Mouse (Mus musculus) heart, adult 2 months (tissue): ENCODE results near the gene Clptm1l. TPM values are rescaled to one million over a fixed set of nuclear protein-coding genes. Genes with fewer than 3 reads are reported as not detected.
A peak's percentile ranks its signal among the peaks of the same experiment; 100 is the strongest.

Experiments used
- DNase-seq, 2 experiments: peaks; one replicate each; pipeline ENCODE4 v3.0.0; 2021
- H3K27ac ChIP-seq: fragments of 200-600 bp; 2 replicates; pipeline ENCODE4 v1.8.1; 2022
- H3K27me3 ChIP-seq: fragments of 200-500 bp; 2 replicates; pipeline ENCODE4 v1.6.1; 2012; ENCODE audit warnings: mild to moderate bottlenecking, low read length, inconsistent platforms, mixed read lengths; ENCODE audit not compliant: control insufficient read depth, insufficient read depth
- H3K36me3 ChIP-seq: fragments of 200-500 bp; 2 replicates; pipeline ENCODE4 v1.6.1; 2012; ENCODE audit warnings: low read length, inconsistent platforms; ENCODE audit not compliant: control insufficient read depth, insufficient read depth
- H3K4me1 ChIP-seq: fragments of 200-500 bp; 2 replicates; pipeline ENCODE4 v1.6.1; 2011; ENCODE audit warnings: low read length; ENCODE audit not compliant: control insufficient read depth, insufficient read depth
- H3K4me3 ChIP-seq: fragments of 200-600 bp; 2 replicates; pipeline ENCODE4 v1.8.1; 2022
- H3K79me2 ChIP-seq: fragments of 200-500 bp; replicated peaks from 2 replicates; pipeline ENCODE4 v1.6.1; 2012; ENCODE audit warnings: mild to moderate bottlenecking, inconsistent platforms, low read length, moderate library complexity, mixed read lengths; ENCODE audit not compliant: control insufficient read depth, insufficient read depth
- H3K9ac ChIP-seq: fragments of 200-500 bp; 2 replicates; pipeline ENCODE4 v1.6.1; 2012; ENCODE audit warnings: low read depth, mild to moderate bottlenecking, control low read depth, inconsistent platforms, low read length, mixed read lengths
- CTCF ChIP-seq: fragments of 200-600 bp; IDR thresholded peaks from 2 replicates; pipeline ENCODE4 v1.8.1; 2022; ENCODE audit warnings: antibody characterized with exemption, mild to moderate bottlenecking, moderate library complexity
- EP300 ChIP-seq: fragments of 200-500 bp; IDR thresholded peaks from 2 replicates; pipeline ENCODE4 v1.6.1; 2011; ENCODE audit warnings: low read depth, low read length, control low read depth; ENCODE audit not compliant: insufficient read depth
- POLR2A ChIP-seq: fragments of 200-500 bp; IDR thresholded peaks from 2 replicates; pipeline ENCODE4 v1.6.1; 2011; ENCODE audit warnings: mild to moderate bottlenecking, low read depth, low read length, control low read depth; ENCODE audit not compliant: insufficient read depth
- WGBS: fragments of 180-500 bp; shearing (Covaris S2); methylation state at CpG from one replicate; pipeline ENCODE4 v1.1.7; 2018; 5-methylcytosine and 5-hydroxymethylcytosine counted together
- intact Hi-C: fragments of 180-260 bp; cut with DNase I; formaldehyde crosslinking; loops from one replicate; pipeline ENCODE4 v1.15.1; 2025
- polyA plus RNA-seq: library from polyadenylated mRNA; depleted of rRNA; stranded (reverse); fragments of >200 nt; gene quantifications from 2 replicates; pipeline ENCODE4 v1.2.3, GENCODE M21; 2012
- total RNA-seq, 2 experiments: library from RNA; stranded (reverse); gene quantifications; 2 replicates each; pipeline ENCODE4 v1.2.3; 2021

Gene Clptm1l
- total and polyA plus RNA-seq, 3 experiments = 57.4 to 81.9 (median 68.5) TPM

DNA sequence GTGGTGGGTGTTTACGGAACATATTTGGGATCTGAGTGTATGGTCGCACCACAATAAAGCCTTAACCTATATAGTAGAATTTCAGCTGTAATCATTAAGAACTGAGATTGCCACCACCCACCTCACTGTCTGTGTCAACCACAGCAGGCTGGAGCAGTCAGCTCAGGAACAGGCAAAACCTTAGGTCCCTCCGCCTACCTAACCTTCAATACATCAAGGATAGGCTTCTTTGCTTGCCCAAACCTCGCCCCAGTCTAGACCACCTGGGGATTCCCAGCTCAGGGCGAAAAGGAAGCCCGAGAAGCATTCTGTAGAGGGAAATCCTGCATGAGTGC is 22.6 kb downstream of the Clptm1l start:
- intact Hi-C loops = loop anchor here (2.0 kb wide), 1 partner anchor 202 kb away; no protein-coding TSS in a partner anchor
- no peak overlapping the region for H3K9ac ChIP-seq
- H3K4me1 ChIP-seq = no peaks in the 10 kb centered on the region
- no peaks in the 10 kb centered on the region for H3K36me3 ChIP-seq
- no peak overlapping the region; the same call in 1 of the 2 replicates for H3K4me3 ChIP-seq
- H3K27me3 ChIP-seq = no peaks in the 10 kb centered on the region; the same call in 1 of the 2 replicates
- H3K27ac ChIP-seq = no peak overlapping the region
- TF ChIP-seq EP300 (no peak), POLR2A (no peak), CTCF (no peak)
- DNase-seq = no peak
- WGBS = 46% methylated on average over 6 of the region's 6 CpGs
- no peaks in the 10 kb centered on the region for H3K79me2 ChIP-seq

DNA sequence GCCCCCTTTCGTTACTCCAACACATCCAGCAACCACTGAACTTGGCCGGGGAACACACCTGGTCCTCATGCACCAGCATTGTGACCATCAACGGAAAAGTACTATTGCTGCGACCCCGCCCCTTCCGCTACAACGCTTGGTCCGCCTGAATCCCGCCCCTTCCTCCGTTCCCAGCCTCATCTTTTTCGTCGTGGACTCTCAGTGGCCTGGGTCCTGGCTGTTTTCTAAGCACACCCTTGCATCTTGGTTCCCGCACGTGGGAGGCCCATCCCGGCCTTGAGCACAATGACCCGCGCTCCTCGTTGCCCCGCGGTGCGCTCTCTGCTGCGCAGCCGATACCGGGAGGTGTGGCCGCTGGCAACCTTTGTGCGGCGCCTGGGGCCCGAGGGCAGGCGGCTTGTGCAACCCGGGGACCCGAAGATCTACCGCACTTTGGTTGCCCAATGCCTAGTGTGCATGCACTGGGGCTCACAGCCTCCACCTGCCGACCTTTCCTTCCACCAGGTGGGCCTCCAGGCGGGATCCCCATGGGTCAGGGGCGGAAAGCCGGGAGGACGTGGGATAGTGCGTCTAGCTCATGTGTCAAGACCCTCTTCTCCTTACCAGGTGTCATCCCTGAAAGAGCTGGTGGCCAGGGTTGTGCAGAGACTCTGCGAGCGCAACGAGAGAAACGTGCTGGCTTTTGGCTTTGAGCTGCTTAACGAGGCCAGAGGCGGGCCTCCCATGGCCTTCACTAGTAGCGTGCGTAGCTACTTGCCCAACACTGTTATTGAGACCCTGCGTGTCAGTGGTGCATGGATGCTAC is 23.1 kb downstream of the Clptm1l start, which contains the start of gene Tert:
TSS of gene Tert (plus strand) at position 167 of the 805 bp plus-strand sequence.
- intact Hi-C loops = loop anchor here (2.0 kb wide), 1 partner anchor 202 kb away; no protein-coding TSS in a partner anchor
- peak in 1 of 2 experiments; percentile 29 for DNase-seq
- Histone ChIP-seq H3K4me1 (no peaks in the 10 kb centered on the region), H3K27ac (no peak within 1 kb of the TSS), H3K9ac (peak within 1 kb of the TSS; percentile 22), H3K4me3 (peak within 1 kb of the TSS; percentile 43), H3K36me3 (no peaks in the 10 kb centered on the region), H3K79me2 (no peaks in the 10 kb centered on the region), H3K27me3 (no peaks in the 10 kb centered on the region; the same call in 1 of the 2 replicates)
- TF ChIP-seq POLR2A (no peak), CTCF (peak; percentile 58)
- 15% methylated on average over 47 of the region's 47 CpGs for WGBS

DNA sequence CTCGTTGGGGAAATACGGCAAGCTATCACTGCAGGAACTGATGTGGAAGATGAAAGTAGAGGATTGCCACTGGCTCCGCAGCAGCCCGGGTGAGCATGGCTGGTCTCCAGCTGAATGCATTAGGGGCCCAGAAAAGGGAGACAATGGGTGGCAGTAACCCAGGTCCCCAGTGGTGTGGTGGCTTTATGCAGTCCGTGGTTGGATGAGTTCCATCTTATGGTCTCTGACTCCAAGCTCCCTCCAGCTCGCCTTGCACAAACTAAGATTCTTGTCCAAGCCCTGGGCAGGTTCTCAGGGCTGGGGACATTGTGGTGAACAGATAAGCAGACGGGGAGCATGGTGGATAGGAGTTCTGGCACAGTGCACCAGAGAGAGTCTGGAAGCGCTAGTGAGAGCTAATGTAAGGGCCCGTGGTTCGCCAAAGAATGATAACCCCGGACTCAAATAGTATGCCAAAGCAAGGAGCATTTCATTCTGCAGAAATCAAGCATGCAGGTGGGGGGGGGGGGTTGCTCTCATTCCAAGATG is 24.8 kb downstream of the Clptm1l start:
- no peak for TF ChIP-seq POLR2A
- TF ChIP-seq CTCF = no peak
- intact Hi-C loops = no loop called here
- H3K4me1 ChIP-seq = no peaks in the 10 kb centered on the region
- no peak overlapping the region for H3K27ac ChIP-seq
- WGBS = 74% methylated on average over 11 of the region's 11 CpGs
- H3K9ac ChIP-seq = no peak overlapping the region
- no peaks in the 10 kb centered on the region for H3K79me2 ChIP-seq
- no peak overlapping the region for H3K4me3 ChIP-seq
- no peak for DNase-seq
- no peaks in the 10 kb centered on the region for H3K36me3 ChIP-seq
- H3K27me3 ChIP-seq = no peaks in the 10 kb centered on the region; the same call in 1 of the 2 replicates

DNA sequence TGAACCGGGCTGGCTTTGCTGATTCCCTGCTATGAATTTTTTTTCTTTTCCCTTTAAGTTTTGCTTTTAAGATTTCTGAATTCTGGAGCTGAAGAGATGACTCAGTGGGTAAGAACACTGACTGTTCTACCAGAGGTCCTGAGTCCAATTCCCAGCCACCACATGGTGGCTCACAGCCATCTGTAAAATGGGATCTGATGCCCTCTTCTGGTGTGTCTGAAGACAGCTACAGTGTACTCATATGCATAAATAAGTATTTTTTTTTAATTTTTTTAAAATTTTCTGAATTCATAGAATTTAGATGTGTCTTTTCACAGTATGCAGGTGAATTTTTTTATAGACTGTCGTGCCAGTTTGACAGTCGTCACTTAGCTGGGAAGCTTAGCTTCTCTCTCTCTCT is 28.0 kb downstream of the Clptm1l start:
- intact Hi-C loops = no loop called here
- 85% methylated on average over 3 of the region's 3 CpGs for WGBS

DNA sequence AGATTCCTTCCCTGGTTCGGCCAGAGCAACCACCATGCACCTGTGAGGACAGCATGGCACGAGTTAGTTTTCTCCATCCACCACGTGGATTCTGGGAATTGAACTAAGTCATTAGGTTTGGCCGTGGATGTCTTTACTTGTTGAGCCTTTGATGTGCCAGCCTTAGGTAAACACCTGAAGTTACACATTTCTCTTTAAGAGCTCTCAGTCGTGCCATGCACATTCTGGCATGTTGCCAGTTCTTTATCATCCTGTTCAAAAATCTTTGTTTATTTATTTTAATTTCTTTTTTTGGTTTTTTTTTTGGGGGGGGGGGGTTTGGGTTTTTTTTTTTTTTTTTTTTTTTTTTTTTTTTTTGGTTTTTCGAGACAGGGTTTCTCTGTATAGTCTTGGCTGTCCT is 34.0 kb downstream of the Clptm1l start:
- intact Hi-C loops = no loop called here
- no peak overlapping the region for H3K9ac ChIP-seq
- TF ChIP-seq POLR2A (no peak), EP300 (no peak)
- 81% methylated on average over 5 of the region's 6 CpGs for WGBS
- no peaks in the 10 kb centered on the region for H3K36me3 ChIP-seq
- H3K4me1 ChIP-seq = no peaks in the 10 kb centered on the region
- no peak overlapping the region for H3K4me3 ChIP-seq
- DNase-seq = no peak
- no peaks in the 10 kb centered on the region for H3K27me3 ChIP-seq
- no peaks in the 10 kb centered on the region for H3K79me2 ChIP-seq
- H3K27ac ChIP-seq = no peak overlapping the region

More for the DNA sequence above, 28.0 kb downstream of the Clptm1l start:
- no peak overlapping the region for H3K4me3 ChIP-seq
- H3K9ac ChIP-seq = no peak overlapping the region
- H3K27me3 ChIP-seq = no peaks in the 10 kb centered on the region; the same call in 1 of the 2 replicates
- H3K4me1 ChIP-seq = no peaks in the 10 kb centered on the region
- no peak overlapping the region for H3K27ac ChIP-seq
- H3K79me2 ChIP-seq = no peaks in the 10 kb centered on the region
- no peak for TF ChIP-seq POLR2A
- peak; percentile 20; the same call in 1 of the 2 replicates for TF ChIP-seq CTCF
- TF ChIP-seq EP300 = no peak
- no peak for DNase-seq
- no peaks in the 10 kb centered on the region for H3K36me3 ChIP-seq

DNA sequence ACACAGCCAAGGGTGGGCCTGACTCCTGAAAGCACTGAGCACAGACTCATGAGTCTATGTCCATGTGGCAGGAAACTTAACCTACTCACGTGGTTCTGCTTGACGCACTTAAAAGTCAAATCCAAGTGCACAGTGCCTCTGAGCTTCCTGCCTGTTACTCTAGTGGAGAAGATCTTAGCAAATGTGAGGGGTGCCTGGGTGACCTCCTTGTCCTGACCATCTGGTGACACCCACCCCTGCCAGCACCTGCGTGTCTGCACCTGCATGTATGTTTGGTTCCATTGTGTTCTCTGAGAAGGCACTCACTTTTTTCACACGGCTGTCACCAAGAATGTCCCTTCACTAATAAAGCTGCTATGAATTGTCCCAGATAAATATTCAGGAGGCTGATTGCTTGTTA is 37.5 kb downstream of the Clptm1l start:
- no peaks in the 10 kb centered on the region for H3K27me3 ChIP-seq
- H3K27ac ChIP-seq = no peak overlapping the region
- no peak for DNase-seq
- no peaks in the 10 kb centered on the region for H3K4me1 ChIP-seq
- no peaks in the 10 kb centered on the region for H3K79me2 ChIP-seq
- no peak for TF ChIP-seq EP300
- no peak for TF ChIP-seq CTCF
- no peak for TF ChIP-seq POLR2A
- intact Hi-C loops = no loop called here
- H3K4me3 ChIP-seq = no peak overlapping the region
- no peaks in the 10 kb centered on the region for H3K36me3 ChIP-seq
- no peak overlapping the region for H3K9ac ChIP-seq
- 77% methylated on average over 4 of the region's 4 CpGs for WGBS
